ENCODE assay signal across 8 mouse cellular contexts in the genomic region with DNA sequence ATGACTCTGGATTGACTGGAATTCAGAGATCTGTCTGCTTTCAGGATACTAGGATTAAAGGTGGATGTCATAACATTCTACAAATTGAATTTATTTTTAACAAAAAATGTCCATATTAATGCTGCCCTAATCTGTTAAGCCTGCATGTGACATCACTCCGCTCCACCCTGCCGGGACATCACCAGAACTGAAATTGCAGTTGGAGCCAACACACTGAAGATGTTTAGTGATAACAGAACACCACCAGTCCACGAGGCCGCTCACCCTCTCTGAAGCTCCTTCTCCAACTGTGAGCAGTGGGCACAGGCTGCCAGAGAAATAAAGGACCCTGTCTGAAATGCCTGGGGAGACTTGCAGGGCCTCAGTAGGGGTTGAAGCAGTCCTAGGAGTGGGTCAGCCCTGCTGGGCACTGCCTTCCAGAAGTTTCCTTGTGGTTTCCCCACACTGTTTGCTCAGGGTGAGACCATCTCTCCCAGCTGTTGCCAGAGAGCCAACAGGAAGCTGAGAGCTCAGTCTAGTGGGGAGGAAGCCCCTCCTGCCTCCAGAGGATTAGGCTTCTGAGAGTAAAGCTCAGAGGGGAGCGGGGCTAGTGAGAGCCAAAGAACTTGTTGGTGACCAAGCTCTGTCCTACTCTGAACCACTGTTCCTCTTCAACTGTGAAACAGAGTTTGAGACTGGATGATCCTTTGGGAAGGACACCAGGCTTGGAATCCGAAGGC. TPM values are rescaled to one million over a fixed set of nuclear protein-coding genes. Genes with fewer than 3 reads are reported as not detected.
DNase-seq lines count a peak whose midpoint lies in the region; ATAC-seq and TF ChIP-seq lines count a peak whose summit lies in the region.
"Not testable (repeated sequence)": the region's sequence is repeated elsewhere in the genome, so short reads cannot be mapped to it uniquely, and the experiment has no call there.

No protein-coding gene starts in this region.

- not testable (repeated sequence) for H3K4me2 ChIP-seq in heart, embryonic 16.5 days (ENCODE audit: low read depth, low read length); kidney, embryonic 16.5 days (replicated peaks; ENCODE audit: low read depth, low read length); liver, embryonic 13.5 days; lung, embryonic 16.5 days (ENCODE audit: low read depth, low read length); midbrain, embryonic 11.5 days

- not testable (repeated sequence) for H3K4me1 ChIP-seq in heart, embryonic 16.5 days (ENCODE audit: control insufficient read depth, insufficient read depth, low read length); kidney, embryonic 16.5 days (ENCODE audit: insufficient read depth, low read length); lung, embryonic 16.5 days (replicated peaks; ENCODE audit: control insufficient read depth, insufficient read depth, low read length); midbrain, embryonic 11.5 days (ENCODE audit: control insufficient read depth, insufficient read depth, low read length)
- peaks cover 51% of the 10 kb centered on the region for H3K4me1 ChIP-seq in liver, embryonic 13.5 days (replicated peaks)
- H3K4me1 ChIP-seq in thymus, adult 2 months (replicated peaks; ENCODE audit: control insufficient read depth, insufficient read depth, low read length) = peaks cover 31% of the 10 kb centered on the region

- WGBS in heart, embryonic 16.5 days = 59% methylated on average over 6 of the region's 6 CpGs
- WGBS in kidney, embryonic 16.5 days = 84% methylated on average over 6 of the region's 6 CpGs
- WGBS in liver, embryonic 13.5 days (ENCODE audit: insufficient replicate concordance) = 35% methylated on average over 6 of the region's 6 CpGs
- 61% methylated on average over 6 of the region's 6 CpGs for WGBS in lung, embryonic 16.5 days
- WGBS in midbrain, embryonic 11.5 days = 72% methylated on average over 6 of the region's 6 CpGs
- WGBS in thymus, adult 2 months = 51% methylated on average over 6 of the region's 6 CpGs

- H3K36me3 ChIP-seq in heart, embryonic 16.5 days (ENCODE audit: control insufficient read depth, insufficient read depth); kidney, embryonic 16.5 days (ENCODE audit: insufficient read depth, low read length); liver, embryonic 13.5 days; lung, embryonic 16.5 days (ENCODE audit: control insufficient read depth, insufficient read depth, low read length); midbrain, embryonic 11.5 days (ENCODE audit: control insufficient read depth, insufficient read depth, low read length); thymus, adult 2 months (ENCODE audit: control insufficient read depth, insufficient read depth, low read length): not testable (repeated sequence)

- not testable (repeated sequence) for H3K27me3 ChIP-seq in heart, embryonic 16.5 days (ENCODE audit: control insufficient read depth, insufficient read depth, low read length); kidney, embryonic 16.5 days (ENCODE audit: insufficient read depth, low read length); liver, embryonic 13.5 days; lung, embryonic 16.5 days (ENCODE audit: control insufficient read depth, insufficient read depth, low read depth, low read length); midbrain, embryonic 11.5 days (ENCODE audit: control insufficient read depth, insufficient read depth, low read length); thymus, adult 2 months (ENCODE audit: control insufficient read depth, insufficient read depth, low read length)

- peak; percentile 81 for ATAC-seq in erythroid progenitor cell, adult 5-6 weeks (replicated peaks; ENCODE audit: low FRiP score, poor library complexity, severe bottlenecking)
- ATAC-seq in heart, embryonic 16.5 days (replicated peaks; ENCODE audit: extremely low read depth, insufficient read depth, low FRiP score) = peak; percentile 41; the same call in 1 of the 2 replicates
- 0 out of 2 replicates have a peak, but pooled peaks have one; percentile 31 for ATAC-seq in kidney, embryonic 16.5 days (ENCODE audit: low FRiP score, low TSS enrichment)
- peak; percentile 77 for ATAC-seq in liver, embryonic 13.5 days (ENCODE audit: low read depth)
- peak; percentile 72 for ATAC-seq in lung, embryonic 16.5 days (ENCODE audit: low read depth)
- peak; percentile 33; the same call in 1 of the 2 replicates for ATAC-seq in midbrain, embryonic 11.5 days (ENCODE audit: low FRiP score)

- DNase-seq in 416B (ENCODE audit: low read depth) = peak; percentile 82
- not testable (repeated sequence) for DNase-seq in liver, embryonic 13.5 days; midbrain, embryonic 11.5 days (ENCODE audit: low spot score, missing footprints)
- peak; percentile 39 for DNase-seq in thymus, adult 2 months

- H3K9ac ChIP-seq in heart, embryonic 16.5 days (ENCODE audit: low read length); kidney, embryonic 16.5 days (replicated peaks; ENCODE audit: low read length); liver, embryonic 13.5 days; lung, embryonic 16.5 days (ENCODE audit: low read length); midbrain, embryonic 11.5 days (ENCODE audit: low read length): not testable (repeated sequence)

- not testable (repeated sequence) for TF ChIP-seq POLR2A in thymus, adult 2 months (IDR thresholded peaks at IDR 0.05; ENCODE audit: control insufficient read depth, extremely low read depth, insufficient read depth, low read length, poor library complexity)

- not testable (repeated sequence) for H3K9me3 ChIP-seq in heart, embryonic 16.5 days (replicated peaks; ENCODE audit: control insufficient read depth, low read length); kidney, embryonic 16.5 days (ENCODE audit: low read length); liver, embryonic 13.5 days (replicated peaks); lung, embryonic 16.5 days (ENCODE audit: control insufficient read depth, low read length); midbrain, embryonic 11.5 days (ENCODE audit: control insufficient read depth, low read length)

- not testable (repeated sequence) for H3K4me3 ChIP-seq in heart, embryonic 16.5 days (ENCODE audit: low read length); kidney, embryonic 16.5 days (ENCODE audit: low read length); liver, embryonic 13.5 days (replicated peaks); lung, embryonic 16.5 days (ENCODE audit: low read length); midbrain, embryonic 11.5 days (ENCODE audit: low read depth, low read length); thymus, adult 2 months (ENCODE audit: control insufficient read depth, insufficient read depth, low read length)

- not testable (repeated sequence) for TF ChIP-seq CTCF in thymus, adult 2 months (IDR thresholded peaks at IDR 0.05; ENCODE audit: borderline replicate concordance, control insufficient read depth, extremely low read depth, insufficient read depth, low read length, poor library complexity)

- H3K27ac ChIP-seq in heart, embryonic 16.5 days (ENCODE audit: low read length); kidney, embryonic 16.5 days (ENCODE audit: low read length); lung, embryonic 16.5 days (ENCODE audit: low read length); midbrain, embryonic 11.5 days (ENCODE audit: low read depth, low read length); thymus, adult 2 months (ENCODE audit: control insufficient read depth, insufficient read depth, low read length): not testable (repeated sequence)
- peak overlapping the region; percentile 64 for H3K27ac ChIP-seq in liver, embryonic 13.5 days

RNA-seq across cellular contexts. Expression of gene Kif3b, which starts 16.9 kb away (rescaled TPM):
- 2.5 and 3.2 TPM in 2 replicates for total RNA-seq in erythroid progenitor cell, adult 5-6 weeks (2015; ENCODE audit: low replicate concordance)
- 1.4 and 4.9 TPM in 2 replicates for total RNA-seq in erythroid progenitor cell, adult 5-6 weeks (2017; ENCODE audit: low replicate concordance)
- polyA plus RNA-seq in heart, embryonic 16.5 days (2015; fragmentation: Nextera tagmentation; extraction: Ambion mirVana) = 5.4 and 6.2 TPM in 2 replicates
- 8.9 TPM in 2 replicates for polyA plus RNA-seq in kidney, embryonic 16.5 days (2015; fragmentation: Nextera tagmentation; extraction: Ambion mirVana)
- 1.8 and 2.2 TPM in 2 replicates for polyA plus RNA-seq in liver, embryonic 13.5 days (2015; fragmentation: Nextera tagmentation; extraction: Ambion mirVana)
- 7.1 TPM in 2 replicates for polyA plus RNA-seq in lung, embryonic 16.5 days (2015; fragmentation: Nextera tagmentation; extraction: Ambion mirVana)
- 7.5 and 9.4 TPM in 2 replicates for polyA plus RNA-seq in midbrain, embryonic 11.5 days (2014; fragmentation: Nextera tagmentation; extraction: Ambion mirVana)
- polyA plus RNA-seq in thymus, adult 2 months (2012; rRNA removed) = 13.0 and 15.7 TPM in 2 replicates

RNA-seq across cellular contexts. Expression of gene Pofut1, which starts 33.0 kb away (rescaled TPM):
- total RNA-seq in erythroid progenitor cell, adult 5-6 weeks (2015; ENCODE audit: low replicate concordance) = 15.5 and 19.8 TPM in 2 replicates
- total RNA-seq in erythroid progenitor cell, adult 5-6 weeks (2017; ENCODE audit: low replicate concordance) = 25.9 and 30.4 TPM in 2 replicates
- 3.7 and 4.0 TPM in 2 replicates for polyA plus RNA-seq in heart, embryonic 16.5 days (2015; fragmentation: Nextera tagmentation; extraction: Ambion mirVana)
- 6.5 and 6.9 TPM in 2 replicates for polyA plus RNA-seq in kidney, embryonic 16.5 days (2015; fragmentation: Nextera tagmentation; extraction: Ambion mirVana)
- 3.3 and 3.5 TPM in 2 replicates for polyA plus RNA-seq in liver, embryonic 13.5 days (2015; fragmentation: Nextera tagmentation; extraction: Ambion mirVana)
- polyA plus RNA-seq in lung, embryonic 16.5 days (2015; fragmentation: Nextera tagmentation; extraction: Ambion mirVana) = 6.2 and 6.7 TPM in 2 replicates
- 6.4 and 7.2 TPM in 2 replicates for polyA plus RNA-seq in midbrain, embryonic 11.5 days (2014; fragmentation: Nextera tagmentation; extraction: Ambion mirVana)
- polyA plus RNA-seq in thymus, adult 2 months (2012; rRNA removed) = 30.2 and 30.8 TPM in 2 replicates

RNA-seq across cellular contexts. Expression of gene Plagl2, which starts 33.1 kb away (rescaled TPM):
- 60.9 and 85.5 TPM in 2 replicates for total RNA-seq in erythroid progenitor cell, adult 5-6 weeks (2015; ENCODE audit: low replicate concordance)
- 20.6 and 25.8 TPM in 2 replicates for total RNA-seq in erythroid progenitor cell, adult 5-6 weeks (2017; ENCODE audit: low replicate concordance)
- 9.8 and 10.3 TPM in 2 replicates for polyA plus RNA-seq in heart, embryonic 16.5 days (2015; fragmentation: Nextera tagmentation; extraction: Ambion mirVana)
- polyA plus RNA-seq in kidney, embryonic 16.5 days (2015; fragmentation: Nextera tagmentation; extraction: Ambion mirVana) = 14.0 and 17.3 TPM in 2 replicates
- polyA plus RNA-seq in liver, embryonic 13.5 days (2015; fragmentation: Nextera tagmentation; extraction: Ambion mirVana) = 13.6 and 19.5 TPM in 2 replicates
- polyA plus RNA-seq in lung, embryonic 16.5 days (2015; fragmentation: Nextera tagmentation; extraction: Ambion mirVana) = 14.4 and 17.1 TPM in 2 replicates
- 31.5 and 35.3 TPM in 2 replicates for polyA plus RNA-seq in midbrain, embryonic 11.5 days (2014; fragmentation: Nextera tagmentation; extraction: Ambion mirVana)
- polyA plus RNA-seq in thymus, adult 2 months (2012; rRNA removed) = 29.3 and 34.4 TPM in 2 replicates

RNA-seq across cellular contexts. Expression of gene Tspyl3, which starts 49.1 kb away (rescaled TPM):
- 9.6 TPM in 1 of 2 replicates, not detected in the other for total RNA-seq in erythroid progenitor cell, adult 5-6 weeks (2015; ENCODE audit: low replicate concordance)
- 0.77 TPM in 1 of 2 replicates, not detected in the other for total RNA-seq in erythroid progenitor cell, adult 5-6 weeks (2017; ENCODE audit: low replicate concordance)
- 6.5 and 7.5 TPM in 2 replicates for polyA plus RNA-seq in heart, embryonic 16.5 days (2015; fragmentation: Nextera tagmentation; extraction: Ambion mirVana)
- 14.0 and 14.6 TPM in 2 replicates for polyA plus RNA-seq in kidney, embryonic 16.5 days (2015; fragmentation: Nextera tagmentation; extraction: Ambion mirVana)
- 3.0 and 3.1 TPM in 2 replicates for polyA plus RNA-seq in liver, embryonic 13.5 days (2015; fragmentation: Nextera tagmentation; extraction: Ambion mirVana)
- polyA plus RNA-seq in lung, embryonic 16.5 days (2015; fragmentation: Nextera tagmentation; extraction: Ambion mirVana) = 8.4 and 8.7 TPM in 2 replicates
- polyA plus RNA-seq in midbrain, embryonic 11.5 days (2014; fragmentation: Nextera tagmentation; extraction: Ambion mirVana) = 6.2 and 6.6 TPM in 2 replicates
- 44.6 and 45.4 TPM in 2 replicates for polyA plus RNA-seq in thymus, adult 2 months (2012; rRNA removed)

Comparison
In these comparisons a context has a peak if more than half of its experiments do, and no peak if none do; other contexts are left out.
1. ATAC-seq: peak in every context shown above with its lines; median percentile 81 in erythroid progenitor cell, adult 5-6 weeks; 77 in liver, embryonic 13.5 days; 72 in lung, embryonic 16.5 days; 41 in heart, embryonic 16.5 days; 33 in midbrain, embryonic 11.5 days; 31 in kidney, embryonic 16.5 days.